Mouse (Mus musculus) lung, embryonic 14.5 days (tissue): ENCODE measurements around the gene Sart3. TPM values are rescaled to one million over a fixed set of nuclear protein-coding genes. Genes with fewer than 3 reads are reported as not detected.
"Not testable (repeated sequence)": the region's sequence is repeated elsewhere in the genome, so short reads cannot be mapped to it uniquely, and the experiment has no call there.

Experiments
- ATAC-seq: fragments of 200-750 bp; cut with Nextera tagmentation; 2 replicates; pipeline ENCODE4 v1.8.0; 2017; ENCODE audit warnings: mild to moderate bottlenecking, moderate TSS enrichment, moderate library complexity; ENCODE audit not compliant: insufficient read depth
- DNase-seq: peaks from one replicate; pipeline ENCODE4 v3.0.0-alpha.2; 2015
- H3K27ac ChIP-seq: fragments of 300-500 bp; sonication (generic); 2 replicates; pipeline ENCODE4 v1.5.1; 2014; ENCODE audit warnings: low read depth, mild to moderate bottlenecking, moderate library complexity
- H3K27me3 ChIP-seq: fragments of 300-500 bp; sonication (generic); 2 replicates; pipeline ENCODE4 v1.6.1; 2014; ENCODE audit warnings: low read length, control low read depth; ENCODE audit not compliant: insufficient read depth
- H3K36me3 ChIP-seq: fragments of 300-500 bp; sonication (generic); 2 replicates; pipeline ENCODE4 v1.6.1; 2014; ENCODE audit warnings: control low read depth; ENCODE audit not compliant: insufficient read depth
- H3K4me1 ChIP-seq: fragments of 300-500 bp; sonication (generic); 2 replicates; pipeline ENCODE4 v1.6.1; 2014; ENCODE audit warnings: antibody characterized with exemption, control low read depth; ENCODE audit not compliant: insufficient read depth
- H3K4me2 ChIP-seq: fragments of 300-500 bp; sonication (generic); 2 replicates; pipeline ENCODE4 v1.6.1; 2014; ENCODE audit warnings: mild to moderate bottlenecking
- H3K4me3 ChIP-seq: fragments of 300-500 bp; sonication (generic); 2 replicates; pipeline ENCODE4 v1.5.1; 2014; ENCODE audit warnings: low read depth, low read length
- H3K9ac ChIP-seq: fragments of 300-500 bp; sonication (generic); 2 replicates; pipeline ENCODE4 v1.6.1; 2014
- H3K9me3 ChIP-seq: fragments of 300-500 bp; sonication (generic); 2 replicates; pipeline ENCODE4 v1.6.1; 2016; ENCODE audit warnings: low read depth, low read length, control low read depth
- CTCF ChIP-seq: IDR thresholded peaks from 2 replicates; pipeline ENCODE4 v1.5.1; 2016; ENCODE audit warnings: antibody characterized with exemption, low read depth
- WGBS: fragments of 180-500 bp; shearing (Covaris S2); extraction: QIAGEN DNeasy Blood & Tissue Kit; methylation state at CpG from one replicate; pipeline ENCODE4 v1.1.7; 2014; 5-methylcytosine and 5-hydroxymethylcytosine counted together
- polyA plus RNA-seq: library from polyadenylated mRNA; unstranded; fragments of >200 nt; fragmentation: Nextera tagmentation; extraction: Ambion mirVana; gene quantifications from 2 replicates; pipeline ENCODE4 v1.2.1, GENCODE M21; 2014

Gene Sart3
- polyA plus RNA-seq, 1 experiment from 2014 or later: 63.1 TPM

DNA sequence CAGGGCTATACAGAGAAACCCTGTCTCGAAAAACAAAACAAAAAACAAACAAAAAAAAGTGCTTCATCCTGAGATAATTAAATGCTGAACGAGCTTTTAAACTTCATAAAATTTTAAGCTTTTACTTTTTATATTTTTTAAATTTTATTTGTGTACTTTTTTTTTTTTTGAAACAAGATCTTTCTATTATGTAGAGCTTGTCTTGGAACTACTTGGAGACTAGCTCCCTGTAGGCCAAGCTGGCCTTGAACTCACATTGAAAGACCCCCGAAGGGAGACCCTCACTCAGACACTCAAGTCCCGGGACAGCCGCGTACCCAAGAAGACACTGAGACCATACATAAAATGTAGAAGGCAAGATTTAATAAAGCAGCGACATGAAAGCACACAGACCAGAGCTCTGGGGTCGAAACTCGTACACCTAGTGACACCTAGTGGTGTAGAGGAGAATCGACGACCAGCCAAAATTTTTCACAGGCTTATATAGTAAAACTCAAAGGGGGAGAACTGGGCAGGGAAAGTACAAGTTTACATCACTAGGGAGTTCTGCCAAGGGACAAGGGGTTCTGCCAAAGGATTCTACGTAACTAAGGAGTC lies 39.6 kb upstream of the Sart3 start:
- ATAC-seq, DNase-seq, H3K9me3 ChIP-seq, H3K9ac ChIP-seq, H3K27me3 ChIP-seq, H3K4me2 ChIP-seq, H3K4me1 ChIP-seq, H3K27ac ChIP-seq, H3K4me3 ChIP-seq, H3K36me3 ChIP-seq: not testable (repeated sequence)
- peak; percentile 60 for TF ChIP-seq CTCF
- WGBS: 18% methylated on average over 11 of the region's 12 CpGs

DNA sequence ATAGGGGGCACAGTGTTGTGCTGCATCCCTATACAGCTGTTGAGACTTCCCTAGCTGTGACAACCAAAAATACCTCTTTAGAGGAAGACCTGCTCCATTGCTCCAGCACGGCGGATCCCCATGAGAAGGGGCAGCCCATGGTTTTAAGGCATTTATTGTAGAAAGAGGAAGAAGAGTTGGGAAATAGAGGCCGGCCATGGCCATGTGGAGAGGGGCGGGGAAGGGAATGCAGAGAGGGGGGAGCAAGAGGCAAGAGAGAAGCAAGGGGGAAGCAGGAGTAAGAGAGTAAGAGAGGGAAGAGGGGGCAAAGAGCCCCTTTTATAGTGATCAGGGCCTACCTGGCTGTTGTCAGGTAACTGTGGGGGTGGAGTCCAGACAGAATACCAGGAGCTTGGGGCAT lies 37.8 kb upstream of the Sart3 start:
- no peak overlapping the region for H3K4me2 ChIP-seq
- H3K9me3 ChIP-seq: no peaks in the 10 kb centered on the region
- H3K4me1 ChIP-seq: peaks cover 7% of the 10 kb centered on the region; the same call in 1 of the 2 replicates
- no peak overlapping the region for H3K9ac ChIP-seq
- no peaks in the 10 kb centered on the region for H3K36me3 ChIP-seq
- ATAC-seq: no peak
- 90% methylated on average over 4 of the region's 4 CpGs for WGBS
- TF ChIP-seq CTCF: no peak
- no peaks in the 10 kb centered on the region for H3K27me3 ChIP-seq
- no peak for DNase-seq
- no peak overlapping the region for H3K4me3 ChIP-seq
- no peak overlapping the region for H3K27ac ChIP-seq

DNA sequence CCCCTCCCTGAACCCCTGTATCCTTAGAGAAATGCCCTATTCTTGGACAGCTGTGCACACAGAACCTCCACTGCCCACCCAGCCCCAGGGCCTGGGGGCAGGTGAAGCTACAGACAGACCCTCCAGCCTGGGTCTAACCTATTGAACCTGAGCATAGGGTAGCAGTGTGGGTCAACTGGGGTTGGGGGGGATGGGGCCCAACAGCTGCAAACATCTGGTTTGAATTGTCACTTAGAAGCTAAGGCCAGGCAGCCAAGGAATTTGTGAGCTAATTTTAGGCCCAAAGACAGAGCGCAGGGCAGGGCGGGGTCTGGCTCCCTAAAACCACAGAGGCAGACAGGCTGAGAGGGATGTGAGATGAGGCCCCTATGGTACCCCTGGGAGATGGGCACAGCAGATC lies 35.9 kb upstream of the Sart3 start:
- H3K4me3 ChIP-seq: no peak overlapping the region
- H3K4me1 ChIP-seq: peaks cover 7% of the 10 kb centered on the region; the same call in 1 of the 2 replicates
- H3K4me2 ChIP-seq: no peak overlapping the region
- no peaks in the 10 kb centered on the region for H3K9me3 ChIP-seq
- ATAC-seq (peak; percentile 19; the same call in 1 of the 2 replicates), DNase-seq (peak; percentile 69)
- 37% methylated on average over 2 of the region's 2 CpGs for WGBS
- no peaks in the 10 kb centered on the region for H3K27me3 ChIP-seq
- peak overlapping the region; percentile 46 for H3K27ac ChIP-seq
- H3K9ac ChIP-seq: no peak overlapping the region
- TF ChIP-seq CTCF: no peak
- H3K36me3 ChIP-seq: no peaks in the 10 kb centered on the region

DNA sequence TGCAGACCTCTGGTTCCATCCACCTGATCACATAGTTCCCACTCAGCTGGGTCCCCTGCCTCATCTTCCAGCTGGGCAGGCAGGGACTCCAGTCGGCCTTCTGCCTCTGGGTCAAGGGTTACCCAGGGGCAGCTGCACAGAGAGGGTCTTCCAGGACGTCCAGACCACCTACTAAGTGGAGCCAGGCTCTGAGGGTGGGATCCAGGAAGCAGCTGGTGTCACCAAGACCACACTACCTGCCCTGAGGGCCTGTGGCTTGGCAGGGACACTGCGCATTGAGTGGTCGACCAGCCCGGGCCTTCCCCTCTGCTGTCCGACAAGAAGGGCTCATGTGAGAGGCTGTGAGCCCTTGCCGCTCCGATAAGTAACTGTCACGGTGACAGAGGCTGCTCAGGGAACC lies 35.4 kb upstream of the Sart3 start:
- H3K9ac ChIP-seq: no peak overlapping the region
- no peak for DNase-seq

DNA sequence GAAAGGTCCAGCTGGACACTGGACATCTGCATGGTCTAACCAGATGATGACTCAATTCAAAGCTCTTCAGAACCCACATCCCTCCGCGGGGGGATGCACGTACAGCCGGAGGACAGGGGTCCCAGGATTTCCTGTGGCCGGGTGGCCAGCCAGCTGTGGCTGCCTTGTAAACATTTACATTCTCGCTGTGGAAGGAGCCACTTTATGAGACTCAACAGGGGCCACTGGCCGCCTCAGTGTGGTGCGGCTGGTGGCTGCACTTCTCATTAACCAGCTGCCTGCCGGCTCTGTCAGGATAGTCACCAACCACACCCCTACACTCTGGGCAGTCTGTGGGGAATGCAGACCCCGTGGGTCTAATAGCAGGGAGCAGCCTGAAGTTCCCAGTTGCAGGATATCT lies 34.1 kb upstream of the Sart3 start:
- Histone ChIP-seq H3K36me3 (no peaks in the 10 kb centered on the region), H3K27ac (peak overlapping the region; percentile 43), H3K4me3 (no peak overlapping the region), H3K27me3 (no peaks in the 10 kb centered on the region), H3K9ac (no peak overlapping the region), H3K4me2 (no peak overlapping the region), H3K9me3 (no peaks in the 10 kb centered on the region), H3K4me1 (peaks cover 7% of the 10 kb centered on the region; the same call in 1 of the 2 replicates)
- no peak for TF ChIP-seq CTCF
- ATAC-seq: peak; percentile 56
- peak; percentile 67 for DNase-seq
- WGBS: 6% methylated on average over 10 of the region's 10 CpGs

More for the DNA sequence above, 35.4 kb upstream of the Sart3 start:
- H3K4me1 ChIP-seq: peaks cover 7% of the 10 kb centered on the region; the same call in 1 of the 2 replicates
- H3K27me3 ChIP-seq: no peaks in the 10 kb centered on the region
- H3K9me3 ChIP-seq: no peaks in the 10 kb centered on the region
- H3K27ac ChIP-seq: peak overlapping the region; percentile 46; the same call in 1 of the 2 replicates
- H3K36me3 ChIP-seq: no peaks in the 10 kb centered on the region
- WGBS: 40% methylated on average over 9 of the region's 9 CpGs
- TF ChIP-seq CTCF: no peak
- H3K4me3 ChIP-seq: no peak overlapping the region
- no peak overlapping the region for H3K4me2 ChIP-seq
- ATAC-seq: peak; percentile 22

DNA sequence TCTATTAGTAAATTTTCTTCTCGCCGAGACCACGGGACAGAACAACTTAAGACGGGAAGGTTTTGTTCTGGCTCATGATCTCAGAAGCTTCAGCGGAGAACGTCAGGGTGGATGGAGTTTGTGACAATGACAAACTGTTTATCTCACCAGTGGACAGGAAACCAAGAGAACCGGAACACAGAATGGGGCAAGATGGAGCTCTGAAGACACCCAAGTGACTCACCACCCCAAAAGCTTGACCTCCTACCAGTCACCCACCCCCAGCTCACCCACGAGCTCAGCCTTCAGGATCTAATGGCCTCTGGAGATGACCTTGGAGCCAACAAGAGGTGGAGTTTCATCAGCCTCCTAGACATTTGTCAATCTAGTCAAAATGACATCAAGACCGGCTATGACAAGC lies 33.0 kb upstream of the Sart3 start:
- Histone ChIP-seq H3K9ac (no peak overlapping the region), H3K36me3 (no peaks in the 10 kb centered on the region), H3K27me3 (no peaks in the 10 kb centered on the region), H3K9me3 (no peaks in the 10 kb centered on the region), H3K4me3 (no peak overlapping the region), H3K4me2 (no peak overlapping the region), H3K27ac (no peak overlapping the region), H3K4me1 (peaks cover 11% of the 10 kb centered on the region)
- DNase-seq (no peak), ATAC-seq (no peak)
- TF ChIP-seq CTCF: no peak
- WGBS: 79% methylated on average over 9 of the region's 9 CpGs

DNA sequence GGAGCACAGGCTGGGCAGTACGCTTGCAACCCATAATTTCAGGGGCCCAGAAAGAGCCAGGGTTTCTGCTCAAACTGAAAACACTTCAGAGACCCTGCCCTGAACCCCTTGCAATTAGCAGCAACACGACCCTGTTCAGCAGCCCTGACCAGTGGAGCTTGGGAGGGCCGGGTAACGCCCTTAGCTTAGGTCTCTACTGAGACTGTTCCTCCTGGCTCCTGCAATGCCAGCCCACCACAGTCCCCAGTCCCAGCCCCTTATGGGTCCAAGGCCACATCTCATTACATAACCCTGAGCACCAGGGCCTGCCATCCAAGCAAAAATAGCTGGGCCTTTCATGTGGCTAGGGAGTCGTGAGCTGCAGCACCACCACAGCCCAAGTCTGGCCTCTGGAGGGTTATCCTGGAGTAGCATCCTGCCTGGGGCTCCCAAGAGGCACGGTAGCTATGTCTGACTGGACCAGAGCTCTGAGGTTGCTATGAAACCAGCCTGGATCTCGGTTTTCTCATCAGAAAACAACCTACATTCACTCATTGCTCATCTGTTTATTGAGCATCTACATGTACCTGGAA lies 32.2 kb upstream of the Sart3 start:
- DNase-seq (no peak), ATAC-seq (no peak)
- Histone ChIP-seq H3K4me1 (peaks cover 11% of the 10 kb centered on the region), H3K36me3 (no peaks in the 10 kb centered on the region), H3K9me3 (no peaks in the 10 kb centered on the region), H3K4me3 (no peak overlapping the region), H3K27me3 (no peaks in the 10 kb centered on the region), H3K27ac (peak overlapping the region; percentile 2; the same call in 1 of the 2 replicates), H3K4me2 (no peak overlapping the region), H3K9ac (no peak overlapping the region)
- TF ChIP-seq CTCF: peak; percentile 33; the same call in 1 of the 2 replicates
- WGBS: 45% methylated on average over 7 of the region's 7 CpGs
